Mouse (Mus musculus) mesoderm, embryonic 11.5 days (tissue): ENCODE results near the gene Ppp2r5c.

ENCODE experiments used
- DNase-seq: peaks from one replicate; pipeline ENCODE4 v3.0.0-alpha.2; 2012; ENCODE audit warnings: low read depth, low spot score

The Ppp2r5c gene

DNA sequence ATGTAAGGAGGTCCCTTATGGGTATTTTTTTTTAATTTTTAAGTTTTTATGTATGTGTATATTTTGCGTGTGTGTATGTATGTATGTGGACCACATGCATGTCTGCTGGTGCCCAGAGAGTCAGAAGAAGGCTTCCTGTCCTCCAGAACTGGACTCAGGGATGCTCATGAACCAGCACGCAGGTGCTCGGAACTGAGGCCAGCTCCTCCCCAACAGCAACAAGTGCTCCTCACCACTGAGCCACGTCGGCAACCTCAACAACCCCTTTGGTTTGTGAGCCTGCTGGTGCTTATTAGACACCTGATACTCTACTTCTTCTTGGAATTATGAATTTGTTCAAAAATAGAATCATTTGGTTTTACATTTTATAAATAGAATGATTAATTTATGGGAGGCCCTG is 39.9 kb downstream of the Ppp2r5c start:
- no peak for DNase-seq

DNA sequence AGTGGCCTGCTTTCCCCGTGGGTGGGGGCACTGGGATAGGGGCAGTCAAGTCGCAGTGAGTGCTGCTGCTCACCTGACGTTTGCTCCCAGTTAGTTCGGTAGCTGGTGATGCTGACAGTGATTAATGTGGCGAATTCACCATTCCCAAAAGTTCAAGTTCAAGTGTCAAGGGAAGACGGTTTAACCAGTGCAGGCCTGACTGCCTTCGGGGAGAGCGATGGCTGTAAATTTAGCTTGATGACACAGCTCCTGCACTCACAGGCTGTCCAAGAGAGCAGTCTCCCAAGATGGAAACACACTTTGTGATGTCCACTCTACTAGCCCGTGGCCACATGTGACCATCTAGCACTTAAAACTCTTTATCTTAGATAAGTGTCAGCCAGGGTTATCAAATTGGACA is 41.1 kb downstream of the Ppp2r5c start:
- no peak for DNase-seq

DNA sequence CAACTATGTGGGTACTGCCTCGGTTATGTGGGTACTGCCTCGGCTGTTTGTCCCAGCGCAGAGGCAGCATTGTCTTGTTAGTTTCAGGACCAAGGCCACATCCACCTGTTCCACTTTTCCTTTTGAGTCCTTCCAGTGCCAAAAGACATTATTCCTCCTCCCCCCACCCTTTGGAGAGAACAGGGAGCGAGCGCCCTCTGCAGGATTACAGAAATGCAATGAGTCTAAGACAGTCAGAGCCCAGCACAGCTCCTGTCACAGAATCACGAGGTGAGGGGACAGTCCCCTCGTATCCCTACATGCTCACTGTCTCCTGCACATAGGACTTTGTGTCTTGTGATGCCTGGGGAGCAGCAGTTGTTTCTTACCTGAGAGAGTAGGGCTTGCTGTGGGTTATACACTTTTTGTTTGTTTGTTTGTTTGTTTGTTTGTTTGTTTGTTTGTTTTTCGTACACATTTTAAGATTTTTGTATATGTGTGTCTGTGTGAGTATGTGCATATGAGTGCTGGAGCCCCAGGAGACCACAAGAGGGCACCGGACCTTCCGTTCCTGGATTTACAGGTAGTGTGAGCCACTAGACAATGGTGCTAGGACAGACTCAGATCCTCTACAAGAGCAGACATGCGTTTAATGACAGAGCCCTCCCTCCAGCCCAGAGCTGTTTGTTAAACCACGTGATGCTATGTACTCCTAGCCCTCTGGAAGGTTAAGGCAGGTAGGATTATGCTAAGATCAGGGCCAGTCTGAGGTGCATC is 43.2 kb downstream of the Ppp2r5c start:
- DNase-seq = no peak

DNA sequence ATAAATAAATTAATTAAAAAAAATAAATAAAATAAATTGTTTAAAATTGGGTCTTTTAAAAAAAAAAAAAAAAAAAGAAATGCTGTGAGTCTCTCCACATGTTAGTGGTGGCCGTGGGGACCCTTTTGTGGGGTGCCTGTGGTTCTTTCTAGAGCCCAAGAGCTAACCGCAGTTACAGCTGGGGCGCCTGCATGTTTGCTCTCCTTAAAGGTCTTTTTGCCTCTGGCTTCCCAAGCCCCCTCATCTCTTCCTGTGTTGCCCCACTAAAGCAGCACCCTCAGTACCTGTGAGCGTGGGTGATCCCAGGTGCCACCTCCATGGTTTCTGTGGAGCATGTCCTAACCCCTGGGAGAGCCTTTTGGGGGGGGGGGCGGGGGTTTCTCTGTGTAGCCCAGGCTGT is 45.5 kb downstream of the Ppp2r5c start:
- DNase-seq = no peak

DNA sequence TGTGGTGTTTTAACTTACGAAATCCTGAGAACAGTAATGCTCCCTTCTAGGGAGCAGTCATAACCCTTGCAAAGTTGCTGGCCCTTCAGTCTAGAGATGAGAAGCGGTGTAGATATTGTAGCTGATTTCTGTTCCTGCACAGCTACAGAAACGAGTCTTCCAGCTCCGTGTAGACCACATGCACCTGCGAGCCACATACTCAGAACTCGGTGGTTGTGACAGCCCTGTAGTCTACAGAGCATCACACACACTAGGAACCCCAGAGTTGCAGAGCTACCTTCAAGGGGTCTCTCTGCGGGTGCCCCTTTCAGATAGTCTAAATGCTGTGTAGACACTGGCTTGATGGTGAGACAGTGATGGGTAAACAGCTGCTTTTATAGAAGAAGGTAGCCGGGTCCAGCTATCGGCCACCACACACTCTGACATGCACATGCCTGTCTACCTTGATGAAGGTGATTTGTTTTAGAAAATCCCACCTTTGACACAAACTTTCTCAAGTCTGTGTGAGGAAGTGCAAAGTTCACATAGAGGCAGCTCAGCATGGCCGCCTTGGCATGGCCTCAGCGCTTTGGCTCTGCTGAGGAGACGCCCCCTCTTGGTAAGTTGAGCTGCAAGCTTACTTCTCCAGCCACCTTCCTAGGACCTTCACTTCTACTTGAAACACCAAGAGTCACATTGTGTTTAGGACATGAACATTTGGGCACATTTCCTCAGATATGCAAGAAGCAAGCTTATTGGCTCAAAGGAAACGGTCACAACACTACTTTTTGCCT is 46.9 kb downstream of the Ppp2r5c start:
- DNase-seq = no peak

DNA sequence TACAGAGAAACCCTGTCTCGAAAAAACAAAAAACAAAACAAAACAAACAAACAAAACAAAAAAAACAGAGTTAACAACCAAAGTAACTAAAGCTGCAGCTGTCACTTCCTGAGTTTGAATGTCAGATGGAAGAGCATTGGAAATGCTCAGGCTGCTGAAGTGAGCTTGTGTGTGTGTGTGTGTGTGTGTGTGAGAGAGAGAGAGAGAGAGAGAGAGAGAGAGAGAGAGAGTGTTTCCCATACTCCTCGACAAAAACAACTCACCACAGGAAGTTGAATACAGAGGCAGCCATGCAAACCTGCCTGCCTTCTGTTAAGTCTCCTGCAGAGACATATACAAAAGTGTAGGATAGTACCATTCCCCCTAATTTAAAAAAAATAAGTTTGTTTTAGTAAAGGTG is 47.9 kb downstream of the Ppp2r5c start:
- DNase-seq = no peak

DNA sequence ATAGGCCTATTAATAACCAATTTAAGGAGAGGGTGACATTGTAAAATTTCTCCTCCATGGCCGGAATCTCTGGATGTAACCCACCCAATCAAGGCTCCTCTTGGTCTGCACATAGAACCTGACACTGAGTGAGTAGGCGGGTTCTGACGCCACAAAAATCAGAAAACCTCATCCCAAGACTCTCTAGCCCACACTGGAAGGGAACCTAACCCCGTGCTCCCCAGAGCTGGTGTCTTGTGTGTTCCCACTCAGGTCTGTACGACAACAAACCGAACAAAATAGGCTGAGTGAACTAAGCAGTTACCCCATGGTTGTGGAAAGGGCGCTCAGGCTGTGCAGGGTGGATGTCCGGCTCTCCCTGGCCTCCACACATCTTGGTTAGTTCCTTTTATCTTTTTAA is 48.3 kb downstream of the Ppp2r5c start:
- DNase-seq = no peak

DNA sequence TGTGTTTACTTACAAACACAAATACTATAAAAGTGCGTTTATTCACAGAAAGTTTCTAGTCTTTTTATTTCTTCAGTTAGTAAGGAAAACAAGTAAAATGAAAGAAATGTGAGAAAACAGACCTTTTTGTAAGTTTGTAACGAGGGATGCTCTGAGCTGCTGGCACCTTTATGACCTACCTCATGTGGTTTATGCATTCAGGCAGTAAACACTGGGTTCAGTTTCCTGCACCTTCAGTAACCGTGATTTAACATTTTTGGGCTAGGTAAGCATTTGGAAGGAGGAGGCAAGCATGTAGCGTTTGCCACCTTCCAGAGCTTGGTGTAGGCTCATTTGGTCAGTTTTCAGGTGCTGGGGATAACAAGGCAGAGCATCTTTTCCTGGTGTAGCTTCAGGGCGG is 49.1 kb downstream of the Ppp2r5c start:
- no peak for DNase-seq

DNA sequence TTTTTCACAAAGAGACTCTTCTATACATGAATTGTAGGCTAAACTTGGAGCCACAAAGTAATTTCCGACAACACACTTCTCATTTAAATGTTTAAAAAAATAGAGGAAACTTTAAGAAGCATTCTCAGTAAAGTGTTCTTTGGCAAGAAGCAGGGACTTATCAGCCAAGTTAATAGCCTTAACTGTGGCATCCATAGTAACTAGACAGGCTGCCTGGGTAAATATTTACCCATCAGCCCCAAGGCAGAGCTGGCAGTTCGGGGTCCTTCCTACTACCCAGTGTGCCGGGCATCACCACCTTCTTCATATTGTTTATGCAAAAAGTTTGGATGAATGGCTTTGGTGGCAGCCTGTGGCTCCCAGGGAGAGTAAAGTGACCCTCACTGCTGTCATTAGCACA is 50.1 kb downstream of the Ppp2r5c start:
- DNase-seq = no peak

DNA sequence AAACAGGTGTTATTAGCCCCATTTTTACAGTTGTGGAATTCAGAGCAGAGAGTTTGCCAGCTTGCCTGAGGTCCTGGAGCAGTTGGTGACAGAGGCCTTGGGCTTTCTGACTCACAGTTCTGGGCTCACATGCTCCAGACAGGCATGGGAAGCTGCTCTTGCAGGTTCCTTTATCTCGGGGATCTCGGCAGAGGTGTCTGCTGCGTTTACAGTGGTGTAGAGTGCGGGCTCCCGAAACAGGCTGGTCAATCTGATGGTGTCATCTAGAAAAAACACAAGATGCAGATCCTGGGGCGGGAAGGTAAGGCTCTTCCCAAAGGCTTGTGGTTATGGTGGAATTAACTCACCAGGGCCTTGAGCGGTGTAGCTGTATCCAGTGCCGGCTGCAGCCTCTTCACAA is 50.6 kb downstream of the Ppp2r5c start:
- DNase-seq = no peak

DNA sequence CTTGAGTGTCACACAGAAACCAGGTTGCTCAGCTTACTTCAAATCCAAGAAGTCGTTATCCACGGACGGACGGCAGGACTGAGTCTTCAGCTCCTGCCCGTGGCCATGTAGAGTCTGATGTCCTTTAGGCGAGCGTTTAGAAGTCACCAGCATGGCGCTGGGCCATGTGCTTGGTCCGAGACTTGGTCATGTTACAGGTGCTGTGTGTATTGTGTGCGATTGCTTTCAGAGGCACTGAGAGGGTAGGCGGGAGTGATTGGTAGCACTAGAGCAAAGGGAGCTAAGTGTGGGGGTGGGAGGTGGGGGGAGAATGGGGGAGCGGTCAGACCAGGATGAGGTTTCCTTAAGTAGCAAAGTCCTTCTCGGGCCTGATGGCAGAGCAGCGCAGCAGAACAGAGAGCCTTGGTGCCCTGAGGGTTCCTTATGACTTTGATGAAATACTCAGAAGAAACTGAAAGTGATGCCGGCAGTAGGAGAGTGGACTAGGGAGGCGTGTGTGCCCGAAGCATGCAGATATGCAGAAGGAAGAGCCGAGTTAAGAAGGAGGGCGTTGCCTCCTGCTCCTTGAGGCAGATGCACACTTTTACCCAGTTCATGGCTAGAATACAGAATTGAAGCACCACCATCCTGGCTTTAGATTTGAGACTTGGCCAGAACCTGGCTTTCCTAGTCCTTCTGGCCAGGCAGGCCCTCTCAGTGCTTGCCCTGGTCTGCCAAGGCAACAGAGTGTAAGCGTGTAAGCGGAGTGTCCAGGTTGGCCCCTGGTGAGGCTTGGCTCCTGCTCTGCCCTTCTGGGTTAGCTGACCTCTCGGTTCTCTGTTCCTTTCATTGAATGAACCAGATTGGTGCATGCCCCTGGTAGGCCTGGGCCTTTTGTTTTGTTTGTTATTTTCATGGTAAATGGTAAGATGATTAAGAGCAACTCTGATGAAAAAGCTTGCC is 51.6 kb downstream of the Ppp2r5c start:
- DNase-seq = no peak

DNA sequence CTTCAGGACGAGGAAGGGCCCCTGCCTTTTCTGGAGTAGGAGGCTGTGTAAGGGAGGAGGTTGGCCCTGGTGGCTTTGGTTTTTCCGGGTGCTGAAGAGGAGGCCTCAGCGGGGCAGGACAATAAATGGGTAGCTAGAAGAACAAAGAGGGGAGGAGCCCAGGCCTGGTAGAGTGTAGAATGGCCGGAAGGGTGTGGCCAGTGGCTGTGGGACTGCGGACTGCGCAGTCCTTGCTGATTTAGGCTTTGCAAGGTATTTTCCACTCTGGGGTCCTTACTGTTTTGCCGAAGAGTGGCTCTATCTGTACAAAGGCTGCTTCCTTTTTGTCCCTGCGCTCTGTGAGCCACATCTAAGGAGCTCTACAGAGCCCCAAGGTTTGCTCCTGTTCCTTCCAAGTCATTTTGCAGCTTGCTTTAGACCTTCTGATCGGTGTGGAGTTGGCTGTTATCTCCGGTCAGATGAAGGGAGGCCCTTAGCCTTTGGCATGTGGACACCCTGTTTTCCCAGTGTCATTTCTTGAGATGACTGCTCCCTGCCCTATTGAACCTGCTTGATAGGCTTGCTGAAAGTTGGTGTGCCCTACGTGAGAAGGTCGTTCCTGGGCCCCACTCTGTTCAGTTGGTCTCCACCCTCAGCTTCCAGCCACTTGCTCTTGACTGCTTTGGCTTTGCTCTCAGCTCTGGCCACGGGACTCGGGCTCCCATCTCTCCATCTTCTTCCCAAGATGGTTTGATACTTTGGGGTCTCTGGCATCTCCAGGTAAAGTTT is 52.5 kb downstream of the Ppp2r5c start:
- no peak for DNase-seq

DNA sequence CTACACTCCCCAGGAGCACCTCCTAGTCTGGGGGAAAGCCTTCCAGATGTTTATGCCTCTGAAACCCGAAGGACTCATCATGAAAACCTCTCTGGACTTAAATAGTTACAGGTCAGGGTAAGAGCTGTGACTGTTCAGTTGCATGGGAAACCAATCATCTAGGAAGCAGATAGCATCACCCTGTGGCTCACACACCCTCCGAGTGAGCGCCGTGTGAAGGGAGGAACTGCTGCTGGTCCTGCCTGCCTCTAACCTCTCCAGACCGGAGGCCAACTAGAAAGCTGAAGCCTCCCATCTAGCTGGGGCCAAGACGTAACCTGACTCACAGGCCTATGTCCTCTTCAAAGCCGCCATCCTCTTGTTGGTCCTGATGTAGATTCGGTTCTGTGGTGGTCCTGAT is 53.2 kb downstream of the Ppp2r5c start:
- DNase-seq = no peak

DNA sequence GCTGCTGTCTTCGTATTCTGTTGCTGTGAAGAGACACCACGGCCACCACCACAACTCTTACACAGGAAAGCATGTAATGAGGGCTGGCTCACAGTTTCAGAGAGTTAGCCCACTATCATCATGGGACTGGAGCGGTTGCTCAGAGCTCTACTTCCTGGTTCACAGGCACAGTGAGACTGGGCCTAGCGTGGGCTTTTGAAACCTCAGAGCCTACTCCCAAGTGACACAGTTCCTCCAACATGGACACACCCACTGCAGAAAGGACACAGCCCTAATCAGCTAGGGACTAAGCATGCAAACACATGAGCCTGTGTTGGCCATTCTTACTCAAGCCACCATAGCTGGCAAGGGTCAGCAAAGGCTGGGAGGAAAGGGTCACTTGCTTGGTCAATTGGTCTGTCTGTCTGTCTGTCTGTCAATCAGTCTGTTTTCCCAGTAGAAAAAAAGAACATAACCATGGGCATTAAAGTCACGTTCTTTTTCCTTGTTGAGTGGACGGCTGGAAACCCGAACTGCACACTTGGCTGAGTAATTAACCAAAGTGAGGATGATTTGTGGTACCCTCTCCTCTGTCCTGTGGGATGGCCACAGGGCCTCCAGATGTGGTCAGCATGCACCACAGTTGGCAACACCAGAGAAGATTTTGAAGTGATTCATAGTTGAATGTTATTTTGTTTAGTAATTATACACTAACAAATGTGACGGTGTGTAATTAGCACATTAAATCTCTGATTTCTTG is 56.7 kb downstream of the Ppp2r5c start:
- DNase-seq = no peak

DNA sequence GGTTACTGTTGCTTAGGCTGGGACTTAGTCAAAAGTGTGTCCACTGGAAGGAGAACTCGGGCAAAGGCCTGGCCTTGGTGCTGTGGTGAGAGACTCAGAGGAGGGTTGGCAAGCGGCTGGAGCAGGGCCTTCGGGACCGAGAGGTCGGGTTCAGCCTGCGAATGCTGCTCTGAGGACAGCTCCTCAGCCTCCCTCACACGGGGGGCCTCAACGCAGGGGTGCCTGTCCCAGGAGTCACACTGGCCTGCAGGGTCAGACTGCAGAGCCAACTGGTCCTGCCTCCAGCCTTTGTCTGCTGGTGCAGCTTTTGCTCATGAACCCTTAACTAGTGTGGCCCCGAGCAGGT is 57.2 kb downstream of the Ppp2r5c start:
- DNase-seq = no peak

DNA sequence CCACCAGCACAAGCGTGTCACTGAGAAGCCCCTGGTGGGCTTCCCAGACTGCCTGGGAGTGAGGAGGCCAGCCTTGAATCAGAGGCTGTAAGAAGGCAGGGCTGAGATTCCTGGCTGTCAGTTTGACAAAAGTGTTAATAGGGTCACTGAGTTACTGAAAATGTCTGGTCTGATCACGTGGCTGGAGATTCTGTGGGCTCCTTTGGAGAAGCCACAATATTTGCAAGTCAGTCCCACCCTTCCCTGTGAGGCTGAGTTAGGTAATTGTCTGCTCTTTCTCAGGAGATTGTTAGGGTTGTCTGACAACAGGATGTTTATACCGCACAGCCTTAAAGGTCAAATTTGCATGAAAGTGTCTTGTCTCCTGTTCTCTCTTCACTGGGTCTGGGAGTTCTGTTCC is 57.9 kb downstream of the Ppp2r5c start:
- DNase-seq = no peak

DNA sequence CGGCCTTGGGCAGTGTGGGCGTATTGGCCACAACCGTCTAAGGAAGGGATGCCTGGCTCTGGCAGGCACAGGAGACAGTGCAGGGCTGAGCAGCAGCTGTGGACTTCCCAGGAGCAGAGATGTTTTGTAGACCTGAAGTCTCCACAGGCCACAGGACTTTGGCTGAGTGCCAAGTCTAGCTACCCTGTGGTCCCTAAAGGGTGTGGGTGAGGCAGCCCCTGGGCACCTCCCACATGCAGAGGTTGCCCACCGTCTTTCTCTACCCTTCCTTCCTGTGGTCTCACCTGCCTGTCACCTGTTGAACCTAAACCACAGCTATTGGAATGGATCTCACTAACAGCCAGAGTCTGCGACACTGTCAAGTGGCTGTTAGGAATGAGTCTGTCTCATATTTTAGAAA is 59.1 kb downstream of the Ppp2r5c start:
- no peak for DNase-seq

DNA sequence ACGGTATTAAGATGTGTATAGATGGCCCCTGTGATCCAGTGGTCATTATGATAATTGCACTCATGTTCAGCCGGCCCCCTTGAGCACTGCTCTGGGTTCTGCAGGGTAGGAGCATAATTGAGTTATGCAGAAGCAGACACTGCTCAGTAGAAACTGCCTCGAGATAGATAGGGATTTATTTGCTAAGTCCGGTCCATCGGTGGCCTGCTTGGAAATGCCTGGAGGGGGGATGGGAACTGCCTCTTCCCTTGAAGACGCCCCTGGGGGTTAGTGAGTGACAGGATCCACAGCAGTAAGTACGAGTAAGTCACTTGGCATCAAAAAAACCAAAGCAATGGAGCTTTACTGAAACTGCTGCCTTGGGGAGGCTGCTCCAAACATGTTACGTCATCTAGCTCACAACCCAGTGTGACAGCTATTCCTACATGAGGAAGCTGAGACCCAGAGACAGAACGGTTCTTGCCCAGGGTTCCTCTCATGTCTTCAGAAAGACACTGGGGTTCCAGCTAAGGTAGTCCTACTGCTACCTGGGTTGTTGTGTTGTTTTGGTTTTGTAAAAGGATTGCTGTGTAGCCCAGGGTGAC is 60.9 kb downstream of the Ppp2r5c start:
- DNase-seq = no peak

DNA sequence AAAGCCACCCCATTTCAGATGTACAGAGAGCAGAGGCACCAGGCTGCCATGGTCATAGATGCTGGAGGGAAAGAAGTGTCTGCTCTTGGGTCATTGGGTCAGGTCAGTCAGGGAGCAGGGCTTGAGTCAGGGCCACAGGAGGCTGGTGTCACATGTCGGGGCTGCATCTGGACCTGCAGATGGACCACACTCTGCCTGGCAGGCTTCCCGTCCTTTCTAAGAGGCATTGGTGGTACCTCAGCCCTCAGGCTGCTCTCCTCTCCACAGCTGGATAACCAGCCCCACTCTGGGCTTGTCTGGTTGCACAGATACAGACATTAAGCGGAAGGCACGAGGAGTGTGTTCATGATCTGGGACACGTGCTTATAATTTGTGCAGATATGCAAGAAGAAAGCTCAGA is 61.8 kb downstream of the Ppp2r5c start:
- DNase-seq = no peak

DNA sequence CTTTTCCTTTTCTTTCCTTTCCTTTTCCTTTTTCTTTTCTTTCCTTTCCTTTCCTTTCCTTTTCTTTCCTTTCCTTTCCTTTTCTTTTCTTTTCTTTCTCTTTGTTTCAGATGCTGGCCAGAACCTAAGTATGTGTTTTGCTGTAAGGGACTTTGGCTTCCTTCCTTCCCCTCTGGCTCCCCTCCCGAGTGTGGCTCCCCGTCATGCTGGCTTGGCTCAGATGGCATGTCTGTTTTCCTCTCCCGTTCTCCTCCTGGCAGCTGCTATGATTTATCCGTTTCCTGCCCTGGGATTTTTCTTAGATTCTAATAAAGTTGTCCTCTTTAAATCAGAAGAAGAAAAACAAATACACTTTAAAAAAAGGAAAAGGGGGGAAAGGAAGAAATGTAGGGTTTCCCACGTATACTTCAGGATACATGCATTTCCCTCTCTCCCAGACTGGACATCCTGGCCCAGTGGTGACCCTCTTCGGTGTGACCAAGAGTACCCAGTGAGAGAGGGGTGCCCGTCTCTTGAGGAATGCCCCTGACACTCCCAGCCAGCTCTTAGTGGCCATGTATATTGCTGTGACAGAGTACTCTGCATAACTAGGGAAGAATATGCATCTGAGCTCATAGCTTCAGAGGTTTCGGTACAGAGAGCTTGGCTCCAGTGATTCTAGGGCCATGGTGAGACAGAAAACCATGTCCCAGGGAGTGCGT is 63.4 kb downstream of the Ppp2r5c start:
- no peak for DNase-seq
